Mouse (Mus musculus) kidney, postnatal 14 days (tissue): ENCODE data around the gene Sorcs1.

ENCODE experiments used
- DNase-seq: peaks from one replicate; pipeline ENCODE4 v3.0.0; 2022; ENCODE audit warnings: mixed read lengths

Sorcs1 gene

DNA sequence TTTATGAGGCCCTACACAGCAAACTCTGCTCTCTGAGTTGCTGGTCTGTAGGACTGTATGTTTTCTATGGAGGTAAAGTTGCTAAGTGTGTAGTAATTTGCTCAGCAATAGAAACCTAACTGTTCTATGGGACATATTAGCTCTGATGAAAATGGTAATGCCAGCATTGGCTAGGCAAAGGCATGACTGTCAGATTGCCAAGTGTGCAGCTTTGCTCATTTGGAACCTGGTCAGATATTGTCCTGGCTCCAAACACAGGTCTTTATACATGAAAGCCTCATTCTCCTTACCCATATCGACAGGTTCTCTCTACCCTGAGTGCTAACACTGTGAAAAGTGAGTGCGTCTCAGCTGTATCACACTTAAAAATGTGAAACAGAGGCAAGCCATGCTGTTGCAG is 280.1 kb downstream of the Sorcs1 start:
- no peak for DNase-seq

DNA sequence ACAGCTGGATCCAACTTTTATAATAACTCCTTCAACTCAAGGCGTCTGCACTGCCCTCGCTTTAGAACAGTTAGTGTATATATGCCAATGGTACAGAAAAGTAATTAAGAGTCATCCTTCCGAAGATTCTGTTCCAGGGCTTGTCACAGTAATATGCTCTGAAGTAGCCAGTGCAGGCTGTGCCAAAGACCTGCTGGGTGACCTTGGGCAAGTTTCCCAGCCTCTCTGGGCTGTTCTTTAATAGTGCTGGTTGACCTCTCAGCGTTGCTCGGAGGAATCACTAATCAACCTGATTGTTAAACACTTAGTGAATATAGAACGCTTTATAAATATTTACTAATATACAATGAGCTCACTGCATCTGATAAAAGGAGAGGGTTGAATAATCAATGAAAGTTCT is 282.7 kb downstream of the Sorcs1 start:
- no peak for DNase-seq

DNA sequence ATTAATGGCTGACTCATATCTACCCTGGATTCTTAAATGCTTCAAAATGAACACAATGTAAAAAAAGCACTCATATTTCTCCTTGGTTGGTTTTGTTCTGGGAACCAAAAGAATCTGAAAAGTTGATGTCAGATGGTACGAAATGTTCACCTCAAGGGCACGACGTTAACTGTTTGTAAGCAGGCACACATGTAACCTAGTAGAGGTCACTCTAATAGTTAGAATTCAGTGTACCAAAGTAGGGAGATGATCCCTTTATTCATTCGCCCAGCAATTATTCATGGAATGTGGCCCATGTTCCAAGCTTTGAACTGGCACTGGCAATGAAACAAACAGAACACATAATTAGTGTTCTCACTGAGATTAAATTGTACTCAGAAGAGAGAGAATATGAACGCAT is 284.3 kb downstream of the Sorcs1 start:
- DNase-seq = no peak

DNA sequence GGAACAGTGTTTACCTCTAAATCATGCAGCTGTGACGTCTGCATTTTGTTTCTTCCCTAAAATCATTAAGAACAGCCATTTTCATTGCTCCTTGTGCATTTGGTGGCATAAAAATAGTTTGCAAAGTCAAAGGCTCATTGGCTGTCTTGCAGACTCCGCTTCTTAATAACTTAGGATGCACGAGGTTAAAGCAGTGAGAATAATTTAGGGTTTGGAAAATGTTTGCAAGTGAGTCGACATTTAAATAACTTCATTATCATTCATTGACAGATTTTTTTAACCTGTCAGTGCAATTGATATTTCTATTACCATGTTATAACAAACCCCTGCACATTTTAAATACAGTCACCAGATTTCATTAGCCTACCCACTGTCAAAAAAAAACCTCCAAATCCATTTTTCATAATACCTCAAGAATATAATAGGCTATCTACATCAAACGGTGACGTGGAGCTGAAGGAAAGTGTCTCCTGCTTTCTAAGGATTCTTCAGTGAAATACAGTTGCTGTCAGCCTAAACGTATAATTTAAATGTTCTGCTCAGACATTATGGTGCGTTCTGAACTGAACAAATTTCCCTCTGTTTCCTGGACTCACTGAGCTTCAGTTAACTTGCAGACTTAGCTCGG is 288.4 kb downstream of the Sorcs1 start:
- no peak for DNase-seq

DNA sequence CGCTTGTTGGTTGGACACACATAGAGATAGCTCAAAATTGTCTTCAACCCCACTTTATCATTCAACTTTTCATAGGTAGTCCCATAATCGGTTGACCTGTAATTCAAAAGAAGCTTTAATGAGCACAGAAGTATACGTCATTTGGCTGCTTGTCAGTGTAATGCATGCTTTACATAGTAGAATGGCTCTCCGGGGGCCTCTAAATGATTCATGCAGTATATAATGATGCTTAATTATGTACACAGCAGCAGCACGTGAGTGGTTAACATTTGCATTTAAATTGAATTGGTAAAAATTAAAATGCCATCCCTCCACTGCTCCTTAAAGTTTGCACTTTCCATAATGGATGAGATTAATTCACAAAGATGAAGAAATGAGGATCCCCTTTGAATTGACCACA is 299.5 kb downstream of the Sorcs1 start:
- DNase-seq = no peak

DNA sequence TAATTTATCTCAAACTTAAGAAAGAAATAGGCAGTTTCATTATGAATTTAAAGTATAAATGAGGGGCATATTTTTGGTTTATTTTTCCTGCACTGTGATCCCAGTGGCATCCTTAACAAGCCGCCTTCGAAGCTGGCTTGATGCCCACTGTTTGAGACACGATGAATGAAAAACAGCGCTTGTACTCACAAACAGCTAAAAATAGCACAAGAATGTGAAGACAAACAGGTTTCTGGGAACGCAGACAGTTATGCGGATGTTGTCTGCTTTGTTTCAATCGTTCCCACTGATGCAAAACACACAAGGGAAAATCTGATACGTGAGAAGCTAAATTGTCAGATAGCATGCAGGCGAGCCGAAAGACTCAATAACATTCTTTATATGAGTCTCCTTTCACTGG is 303.7 kb downstream of the Sorcs1 start:
- DNase-seq = peak; percentile 29

DNA sequence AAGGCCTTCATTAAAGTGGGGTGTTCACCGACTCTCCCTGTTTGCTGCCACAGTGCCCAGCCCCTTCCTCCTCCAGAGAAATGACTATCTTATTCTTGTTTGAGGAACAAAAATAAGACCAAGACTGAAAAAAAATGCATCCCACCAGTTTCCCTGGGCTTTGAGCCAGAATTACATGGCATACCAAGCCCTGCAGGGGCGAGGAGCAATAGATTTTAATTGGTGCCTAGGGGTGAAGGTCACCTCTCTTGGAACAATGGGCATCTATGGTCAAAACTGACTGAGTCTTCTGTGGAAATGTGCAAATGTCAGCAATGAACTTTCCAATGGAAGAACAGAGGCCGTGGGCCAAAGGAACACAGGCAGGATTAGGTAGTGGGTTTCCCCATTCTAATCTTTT is 312.0 kb downstream of the Sorcs1 start:
- DNase-seq = no peak

DNA sequence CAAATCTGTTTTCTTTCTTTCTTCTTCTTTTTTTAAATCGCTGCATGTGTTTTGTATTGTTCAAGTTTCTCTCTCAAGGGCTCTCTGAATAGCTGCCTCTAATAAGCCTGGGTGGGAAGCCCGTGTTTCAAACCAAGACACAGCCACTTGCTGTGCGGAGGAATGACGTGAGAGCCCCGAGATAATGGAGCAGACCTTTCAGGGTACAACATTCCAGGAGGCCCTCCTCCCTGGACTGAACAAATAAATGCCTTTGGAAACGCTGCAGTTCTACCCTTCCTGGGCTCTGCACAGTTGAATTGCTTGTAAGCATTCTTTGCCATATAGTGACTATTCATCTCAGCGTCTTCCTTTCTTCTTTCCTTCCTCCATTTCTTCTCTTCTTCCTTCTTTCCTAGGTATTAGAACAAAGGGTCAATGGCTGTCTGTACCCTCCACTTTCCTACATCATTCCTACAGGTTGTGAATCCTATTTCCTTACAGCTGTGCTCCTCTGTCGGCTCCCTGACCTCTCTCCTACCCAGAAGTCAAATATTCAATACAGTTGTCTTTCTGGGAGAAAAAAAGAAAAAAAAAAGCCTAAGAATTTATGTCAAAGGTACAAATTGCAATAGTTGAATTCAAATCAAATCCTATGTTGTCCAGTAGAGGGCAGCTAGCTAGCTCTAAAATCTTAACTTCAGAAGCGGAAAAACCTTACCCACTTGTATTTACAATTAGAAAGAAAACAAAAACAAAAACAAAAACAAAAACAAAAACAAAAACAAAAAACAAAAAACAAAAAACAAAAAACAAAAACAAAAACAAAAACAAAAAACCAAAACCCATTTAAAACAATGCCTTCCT is 315.6 kb downstream of the Sorcs1 start:
- no peak for DNase-seq

DNA sequence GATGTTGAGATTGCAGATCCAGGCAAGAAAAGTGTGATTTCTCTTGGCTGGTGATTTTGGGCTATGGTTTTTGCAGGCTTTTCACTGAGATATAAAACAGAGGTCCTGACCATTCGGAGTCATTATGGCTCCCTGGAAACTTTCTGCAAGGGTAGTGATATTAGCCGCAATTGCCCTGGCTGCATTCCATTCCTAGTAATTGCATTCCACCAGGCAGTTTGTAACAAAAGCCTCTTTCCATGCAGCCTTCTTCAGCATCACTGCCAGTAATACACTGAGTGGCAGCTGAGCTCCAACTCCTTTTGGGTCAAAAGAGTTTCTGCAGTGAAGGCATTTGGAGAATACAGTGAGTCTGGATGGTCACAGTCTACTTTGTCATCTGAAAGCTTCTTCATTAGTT is 319.9 kb downstream of the Sorcs1 start:
- DNase-seq = peak; percentile 10

DNA sequence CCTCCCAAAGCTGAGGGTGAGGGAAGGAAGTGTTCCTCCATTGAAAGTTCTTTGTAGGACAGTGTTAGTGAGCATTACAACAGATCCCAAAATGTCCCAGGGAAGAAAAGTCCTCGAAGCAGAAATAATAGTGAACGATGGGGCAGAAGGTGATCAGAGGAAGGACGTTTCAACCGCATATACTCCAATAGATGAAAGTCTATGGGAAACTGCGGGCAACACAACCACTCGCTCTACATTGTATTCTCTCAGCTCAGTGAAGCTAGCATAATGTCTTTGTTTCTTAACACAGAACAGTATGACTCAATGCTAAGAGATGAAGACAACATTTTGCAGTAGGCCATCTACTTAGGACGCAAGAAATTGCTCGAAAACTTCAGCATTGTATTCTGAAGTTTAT is 339.2 kb downstream of the Sorcs1 start:
- DNase-seq = no peak

DNA sequence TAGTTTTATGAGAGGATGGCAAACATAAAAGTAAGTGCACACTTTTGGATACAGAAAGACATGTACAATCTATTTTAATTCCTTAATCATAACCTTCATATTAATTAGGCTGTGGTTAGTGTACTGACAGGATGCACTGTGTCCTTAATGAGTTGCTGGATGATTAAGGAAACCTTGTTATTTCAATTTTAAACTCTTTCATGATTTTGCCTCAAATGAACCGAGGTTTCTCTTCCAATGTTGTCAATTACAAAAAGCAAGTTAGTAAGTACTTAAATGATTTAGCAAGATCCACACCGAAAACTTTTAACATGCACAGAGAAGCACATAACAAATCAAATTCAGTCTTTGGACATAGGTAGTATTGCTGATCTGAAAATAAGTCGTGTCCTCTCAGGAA is 341.7 kb downstream of the Sorcs1 start:
- DNase-seq = no peak

DNA sequence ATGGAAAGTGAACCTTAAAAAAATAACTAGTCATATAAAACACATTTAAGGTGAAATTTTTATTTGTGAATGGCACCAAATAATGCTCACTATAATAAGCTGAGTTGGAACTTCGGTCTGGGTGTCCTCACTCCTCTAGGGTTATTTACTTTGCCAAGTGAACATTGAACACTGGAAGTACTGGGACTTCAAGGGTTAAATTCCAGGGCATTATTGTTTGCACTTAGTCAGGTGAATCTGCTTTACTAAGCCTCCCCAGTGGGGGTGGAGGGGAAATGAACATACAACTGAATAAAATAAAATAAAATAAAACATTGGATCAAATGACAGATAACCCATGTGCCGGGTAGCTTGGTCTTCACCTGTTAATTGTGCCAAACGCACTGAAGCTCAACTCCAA is 347.3 kb downstream of the Sorcs1 start:
- no peak for DNase-seq

DNA sequence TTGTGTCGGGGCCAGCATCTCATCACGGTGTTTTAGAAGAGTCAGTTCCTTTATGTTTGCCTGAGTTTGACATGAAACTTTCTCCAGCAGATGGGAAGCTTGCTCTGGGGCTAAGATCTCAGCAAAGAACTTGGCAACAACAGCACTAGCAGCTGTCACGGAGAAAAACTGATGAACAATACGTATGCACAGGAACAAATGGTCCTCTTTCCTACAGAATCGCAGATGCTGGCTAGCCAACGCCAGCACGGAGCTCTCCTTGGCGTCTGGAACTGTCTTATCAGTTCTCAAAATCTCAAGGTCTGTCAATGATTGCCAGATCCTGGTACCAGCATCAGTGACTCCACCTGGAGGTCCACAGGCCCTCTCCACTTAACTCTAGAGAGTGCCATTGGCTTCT is 350.6 kb downstream of the Sorcs1 start:
- DNase-seq = no peak

DNA sequence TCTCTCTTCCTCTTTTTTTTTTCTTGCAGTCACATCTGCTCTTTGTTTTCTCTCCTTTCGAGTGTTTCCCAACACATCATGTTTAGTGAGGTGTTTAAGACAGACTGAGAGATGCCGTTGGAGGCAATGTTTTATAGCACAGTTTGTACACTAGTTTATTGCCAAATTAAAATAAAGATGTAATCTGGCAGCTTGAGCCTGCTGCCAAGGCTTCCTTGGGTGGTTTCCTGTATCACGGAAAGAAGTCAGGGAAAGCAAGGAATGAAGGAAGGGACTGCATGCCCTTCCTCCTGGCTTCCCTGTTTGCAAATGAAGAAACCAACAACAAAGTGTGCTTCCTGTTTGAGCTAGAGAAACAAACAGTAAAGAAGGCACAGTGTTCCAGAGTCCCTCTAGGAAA is 352.3 kb downstream of the Sorcs1 start:
- DNase-seq = no peak

DNA sequence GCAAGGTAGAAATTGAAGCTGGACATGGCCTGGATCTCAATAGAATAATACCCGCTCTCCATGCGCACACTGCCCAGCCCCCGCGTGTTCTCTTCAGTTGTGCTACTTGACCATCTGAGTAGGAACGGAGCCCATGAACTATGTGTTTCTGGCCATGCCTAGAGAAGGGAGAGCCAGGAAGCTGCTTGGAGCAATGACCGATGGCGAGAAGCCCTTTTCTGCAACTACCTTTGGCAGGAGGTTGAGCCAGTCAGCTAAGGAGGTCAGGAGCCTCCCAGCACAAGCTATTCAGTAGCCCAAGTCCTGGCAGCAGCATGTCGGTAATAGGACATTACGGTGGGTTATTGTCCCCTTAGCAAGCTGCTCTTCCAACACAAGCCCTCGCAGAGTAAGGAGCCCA is 352.8 kb downstream of the Sorcs1 start:
- DNase-seq = no peak

DNA sequence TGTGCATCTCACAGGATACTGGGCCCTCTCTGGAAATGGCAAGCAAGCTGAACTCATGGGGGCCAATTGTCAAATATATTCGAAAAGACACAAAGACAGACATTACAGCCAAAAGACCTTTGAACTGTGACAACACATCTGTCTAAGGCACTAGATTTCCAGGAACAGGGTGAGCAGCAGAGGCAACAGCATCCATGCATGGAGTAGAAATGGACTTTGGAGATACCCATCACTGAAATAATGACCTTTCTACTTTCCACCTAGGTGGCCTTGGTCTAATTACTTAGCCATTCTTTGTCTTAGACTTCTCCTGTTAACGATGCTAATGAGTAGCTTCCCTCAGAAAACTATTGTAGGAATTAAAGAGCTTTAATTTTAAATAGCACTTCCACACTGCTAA is 371.4 kb downstream of the Sorcs1 start:
- no peak for DNase-seq

DNA sequence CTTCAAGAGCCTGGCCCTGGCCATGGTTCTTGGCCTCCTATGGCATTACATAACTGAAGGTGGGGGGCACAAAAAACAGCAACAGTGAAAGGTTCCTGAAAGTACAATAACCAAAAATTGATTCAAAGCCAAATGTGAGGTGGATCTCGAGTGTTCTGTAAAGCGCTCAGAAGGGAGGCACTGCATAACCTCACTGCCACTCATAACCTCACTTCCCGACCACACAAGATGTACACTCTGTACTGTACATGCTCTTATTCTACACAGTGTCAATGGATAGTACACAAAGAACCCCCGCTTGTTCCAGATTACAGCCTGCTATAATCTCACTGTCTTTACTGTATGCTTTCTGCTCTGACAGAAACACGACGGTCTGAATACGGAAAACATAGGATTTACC is 384.2 kb downstream of the Sorcs1 start:
- DNase-seq = no peak

DNA sequence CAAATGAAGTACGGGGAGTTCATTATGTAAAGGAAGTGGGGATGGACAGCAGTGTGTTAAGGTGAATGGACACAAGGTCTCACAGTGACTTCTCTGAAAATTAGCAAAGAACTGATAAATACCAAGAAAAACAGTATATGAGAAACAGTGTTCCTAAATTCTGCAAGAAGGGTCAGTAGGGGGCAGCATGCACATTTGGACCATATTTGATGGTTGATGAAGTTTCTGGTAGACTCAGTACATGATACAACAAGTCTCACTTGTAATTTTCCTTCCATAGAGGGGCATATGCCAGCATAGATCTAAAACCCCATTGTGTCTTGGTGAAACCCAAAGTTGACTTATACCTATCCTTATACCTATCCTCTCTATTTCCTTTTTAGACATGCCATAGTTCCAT is 414.0 kb downstream of the Sorcs1 start:
- DNase-seq = peak; percentile 15

DNA sequence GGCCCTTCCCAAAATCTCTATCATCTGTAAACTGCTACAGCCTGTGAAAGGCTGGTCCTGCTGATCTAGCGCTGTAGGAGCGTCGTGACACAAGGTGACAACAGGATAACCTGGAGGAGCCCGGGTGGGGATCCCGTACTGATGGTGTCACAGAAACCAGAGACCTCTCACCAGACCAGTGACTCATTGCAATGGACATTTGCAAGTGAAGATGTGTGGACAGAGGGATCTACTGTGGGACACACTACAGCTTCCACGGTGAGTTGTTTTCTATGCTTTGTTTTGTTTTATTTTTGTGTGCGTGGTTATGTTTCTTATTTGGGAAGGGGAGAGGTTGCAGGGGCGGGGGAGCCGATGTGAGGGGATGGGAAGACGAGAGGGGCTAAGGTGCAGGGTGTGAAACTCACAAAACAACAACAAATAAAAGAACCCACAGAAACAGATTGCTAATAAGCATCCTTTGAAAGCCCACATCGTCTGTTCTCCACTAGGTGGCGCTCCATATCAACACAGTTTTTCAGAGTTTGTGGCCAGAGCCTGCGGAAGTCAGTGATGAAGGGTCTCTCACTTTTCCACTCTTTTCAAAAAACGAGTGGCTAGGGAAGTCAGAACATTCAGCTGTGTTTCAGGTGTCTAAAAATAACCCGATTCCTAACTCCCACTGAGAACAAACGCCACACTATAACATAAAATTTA is 419.6 kb downstream of the Sorcs1 start:
- peak; percentile 53 for DNase-seq

DNA sequence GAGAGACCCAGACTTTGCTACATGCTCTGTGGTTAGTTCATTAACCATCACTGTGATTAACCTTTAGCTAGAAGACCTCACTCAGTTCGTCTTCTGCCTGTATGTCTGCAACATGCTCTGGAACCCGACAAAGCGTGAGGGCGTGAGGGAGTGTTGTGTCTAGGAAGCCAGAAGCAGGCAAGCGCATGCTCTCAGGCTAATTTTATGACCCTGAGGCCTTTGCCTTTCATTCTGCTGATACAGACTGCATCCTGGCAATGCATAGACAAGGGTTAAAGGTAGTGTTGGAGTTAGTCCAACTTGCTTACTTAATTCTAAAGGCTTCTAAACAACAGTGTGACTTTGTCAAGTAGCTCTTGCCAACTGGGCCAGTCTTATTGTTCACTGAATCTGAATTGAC is 458.0 kb downstream of the Sorcs1 start:
- peak; percentile 38 for DNase-seq

DNA sequence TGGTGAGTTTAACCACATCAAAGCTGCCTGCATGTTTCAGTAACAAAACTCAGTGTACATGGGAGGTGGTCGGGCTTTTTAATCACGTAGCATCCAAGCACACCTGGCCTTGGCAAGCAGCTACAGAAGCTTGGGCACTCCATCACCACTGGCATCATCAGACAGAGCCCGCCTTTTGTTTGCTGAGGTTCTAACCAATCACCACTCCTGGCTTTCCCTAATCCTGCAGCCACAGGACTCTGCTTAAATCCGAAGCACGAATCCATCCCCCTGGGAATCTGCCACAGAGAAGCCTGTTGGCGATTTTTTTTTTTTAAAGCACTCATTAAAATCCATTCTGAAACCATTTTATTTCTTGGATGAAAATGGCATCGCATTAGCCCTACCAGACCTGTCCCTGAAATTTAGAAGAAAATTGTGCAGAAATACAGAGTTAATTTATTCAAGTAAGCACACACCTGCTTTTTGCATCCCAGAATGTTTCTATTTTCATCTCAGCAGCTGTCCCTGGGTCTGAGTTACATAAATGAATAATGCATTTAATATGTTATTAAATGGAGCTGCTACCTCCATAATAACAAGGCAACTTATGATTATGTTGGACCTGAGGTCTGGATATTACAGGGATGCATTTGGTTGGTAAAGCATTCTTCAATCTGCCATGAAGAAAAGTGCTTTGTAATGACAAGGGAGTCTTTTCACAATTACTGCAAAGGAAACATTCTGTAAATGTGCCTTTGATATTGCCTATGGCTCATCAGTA is 463.8 kb downstream of the Sorcs1 start:
- no peak for DNase-seq

DNA sequence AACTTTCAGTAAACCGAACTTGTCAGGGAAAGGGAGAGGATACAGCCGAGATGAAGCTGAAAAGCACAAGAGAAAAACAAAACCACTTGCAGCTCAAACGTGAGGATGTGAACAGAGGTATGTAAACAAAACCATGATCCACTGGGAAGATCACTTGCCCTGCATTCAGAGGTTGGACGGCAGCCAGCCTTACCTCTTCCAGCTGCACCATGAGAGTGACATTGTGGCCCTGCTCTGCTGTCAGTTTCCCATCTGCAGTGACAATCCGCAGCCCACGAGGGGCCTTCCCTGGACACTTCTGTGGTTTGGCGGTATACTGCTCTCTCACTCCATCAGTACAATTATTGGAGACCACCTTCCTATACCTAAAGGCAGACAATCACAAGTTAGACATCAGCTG is 468.0 kb downstream of the Sorcs1 start:
- DNase-seq = no peak

DNA sequence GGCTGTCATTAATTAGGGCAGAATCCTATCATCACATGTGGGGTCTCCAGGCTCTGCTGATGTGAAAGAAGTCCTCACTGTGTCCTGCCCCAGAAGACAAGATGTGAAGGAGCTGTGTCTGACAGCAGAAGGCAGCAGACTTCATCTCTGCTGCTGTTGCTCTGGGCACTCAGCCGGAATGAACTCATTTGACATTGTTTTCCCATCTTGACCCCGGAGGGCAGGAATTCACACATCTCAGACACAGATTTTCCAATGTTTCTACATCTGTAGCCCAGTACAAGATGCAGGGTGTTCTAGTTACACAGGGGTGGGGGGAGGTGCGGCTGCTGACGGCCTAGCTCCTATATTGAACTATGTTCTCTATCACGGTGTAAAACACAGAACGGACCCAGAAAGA is 474.1 kb downstream of the Sorcs1 start:
- peak; percentile 16 for DNase-seq
